17 mouse cellular contexts compared by ENCODE assay signal in the genomic region with DNA sequence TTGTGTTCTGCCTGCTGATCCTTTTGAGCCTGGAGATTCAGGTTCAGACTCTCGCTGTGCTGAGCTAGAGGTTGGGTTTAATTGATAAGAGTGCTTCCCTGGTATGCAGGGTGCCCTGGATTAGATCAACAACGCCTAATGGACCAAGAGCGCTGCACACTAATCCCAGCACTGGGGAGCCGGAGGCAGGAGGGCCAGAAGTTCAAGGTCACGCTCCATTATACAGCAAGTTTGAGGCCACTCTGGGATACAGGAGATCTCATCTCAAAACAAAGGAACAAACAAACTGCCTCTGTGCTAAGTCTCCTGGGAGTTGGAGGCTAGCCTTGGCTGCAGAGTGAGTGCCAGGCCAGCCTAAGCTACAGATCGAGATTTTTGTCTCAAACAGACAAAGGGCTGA.
"Had no signal": no experiment of that assay in that cellular context is flagged by ENCODE, and none has a peak within 500 bp of the region (broad histone marks: within the 10 kb centered on the region; RNA-seq: fewer than 3 reads in every experiment).

No protein-coding gene starts in this region.

- H3K4me1 ChIP-seq: megakaryocyte, embryonic 14.5 days had no signal

- DNase-seq: lung, adult 18-20 months; lung, embryonic 14.5 days; lung, postnatal 10 days; retina, postnatal 1 day; right cerebral cortex, adult 18-20 months; right cerebral cortex, postnatal 25 days; right cerebral cortex, postnatal 4 days; spleen, adult 18-20 months; thymus, adult 18-20 months; thymus, postnatal 14 days; thymus, postnatal 36 days had no signal

- H3K4me3 ChIP-seq: megakaryocyte, embryonic 14.5 days; midbrain, embryonic 13.5 days; midbrain, embryonic 15.5 days; neural tube, embryonic 12.5 days had no signal

- H3K9ac ChIP-seq: lung, embryonic 14.5 days; midbrain, embryonic 13.5 days; midbrain, embryonic 15.5 days; neural tube, embryonic 12.5 days had no signal

- ATAC-seq: midbrain, embryonic 13.5 days; midbrain, embryonic 15.5 days had no signal

- H3K4me2 ChIP-seq: lung, embryonic 14.5 days; midbrain, embryonic 11.5 days; midbrain, embryonic 13.5 days; midbrain, embryonic 15.5 days; neural tube, embryonic 12.5 days had no signal

- H3K27ac ChIP-seq: macrophage; midbrain, embryonic 13.5 days; midbrain, embryonic 15.5 days; neural tube, embryonic 12.5 days had no signal

- H3K36me3 ChIP-seq: midbrain, embryonic 13.5 days; midbrain, embryonic 15.5 days; neural tube, embryonic 12.5 days had no signal

- H3K27me3 ChIP-seq: midbrain, embryonic 13.5 days; midbrain, embryonic 15.5 days; neural tube, embryonic 12.5 days had no signal

- H3K9me3 ChIP-seq: megakaryocyte, embryonic 14.5 days; midbrain, embryonic 13.5 days; midbrain, embryonic 15.5 days; neural tube, embryonic 12.5 days had no signal
